Mouse (Mus musculus) CH12F3 (cell line): ENCODE results near the gene Wars.

Experiments used
- in situ Hi-C: fragments of 300-500 bp; cut with MboI; formaldehyde crosslinking; loops from 2 replicates; pipeline ENCODE4 v1.14.3; 2020; ENCODE audit warnings: low sequenced_read_pairs

Wars gene

DNA sequence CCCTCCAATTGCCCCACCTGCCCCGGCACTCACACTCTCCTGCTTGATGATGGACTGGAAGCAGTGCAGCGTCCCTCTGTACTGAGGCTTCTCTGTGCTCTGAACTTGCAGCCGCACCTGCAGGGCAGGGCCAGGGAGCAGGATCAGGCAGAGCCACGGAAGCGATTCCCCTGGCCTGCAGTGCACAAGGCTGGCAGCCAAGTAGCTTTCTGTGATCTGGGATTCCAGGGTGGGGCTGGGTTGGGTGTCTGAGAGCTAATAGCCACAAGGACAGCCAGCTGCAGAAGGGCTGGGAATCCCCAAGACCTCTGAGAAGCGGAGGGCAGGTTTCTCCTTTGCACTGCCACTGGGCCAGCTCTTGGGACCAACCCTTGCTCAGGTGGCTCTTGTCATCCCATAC lies 66.3 kb downstream of the Wars start:
- in situ Hi-C loops: no loop called here

DNA sequence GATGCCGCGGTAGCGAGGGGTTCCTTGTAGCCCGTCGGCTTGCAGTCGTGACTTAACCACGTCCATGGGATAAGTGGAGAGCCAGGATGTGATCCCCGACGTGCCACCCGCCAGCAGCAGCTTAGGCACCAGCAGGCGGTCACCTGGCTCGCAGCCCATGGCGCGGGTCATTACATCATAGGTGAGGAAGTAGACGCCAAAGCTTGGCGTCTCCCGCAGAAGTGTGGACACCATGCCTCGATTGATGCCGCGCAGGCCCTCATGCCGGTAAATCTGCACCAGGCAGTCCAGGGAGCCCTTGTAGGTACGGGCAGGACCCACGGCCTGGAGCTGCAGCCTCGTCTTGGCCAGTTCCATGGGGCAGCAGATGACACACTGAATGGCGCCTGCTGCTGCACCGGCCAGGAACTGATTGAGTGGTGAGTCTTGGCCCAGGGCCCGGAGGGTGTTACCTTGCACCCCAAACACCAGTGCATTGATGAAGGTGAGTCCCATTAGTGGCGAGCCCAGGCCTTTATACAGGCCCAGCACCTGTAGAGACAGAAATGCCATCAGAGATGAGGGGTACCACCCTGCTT lies 66.9 kb downstream of the Wars start:
- in situ Hi-C loops: no loop called here

DNA sequence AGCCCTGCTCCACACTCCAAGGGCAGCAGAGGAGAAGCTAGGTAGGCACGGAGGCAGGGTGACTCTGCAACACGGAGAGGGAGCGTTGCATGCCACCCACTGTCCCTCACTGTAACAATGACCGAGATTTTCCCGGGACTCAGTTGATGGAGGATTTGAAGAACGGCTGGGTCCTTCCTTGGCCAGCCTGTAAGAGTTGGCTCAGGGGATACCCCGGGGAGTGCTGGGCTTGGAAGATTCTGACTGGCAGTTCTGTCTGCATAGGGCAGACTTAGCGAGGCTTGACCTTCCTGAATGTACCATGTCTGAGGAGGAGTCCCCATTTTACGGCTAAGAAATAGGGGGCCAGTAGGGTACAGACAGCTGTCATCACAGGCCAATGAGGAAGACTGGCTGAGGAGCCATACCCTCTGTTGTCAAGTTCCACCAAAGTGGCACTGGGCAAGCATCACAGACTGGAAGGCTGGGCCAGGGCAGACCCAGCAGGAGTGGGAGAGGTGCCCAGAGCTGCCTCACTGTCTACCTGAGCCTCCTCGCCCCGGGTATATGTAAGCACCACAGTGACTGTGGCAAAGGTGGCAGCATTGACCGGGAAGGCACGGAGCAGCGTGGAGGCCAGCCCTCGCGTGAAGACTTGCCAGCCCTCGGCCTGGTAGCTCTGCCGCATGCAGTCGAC lies 67.6 kb downstream of the Wars start:
- in situ Hi-C loops: no loop called here

DNA sequence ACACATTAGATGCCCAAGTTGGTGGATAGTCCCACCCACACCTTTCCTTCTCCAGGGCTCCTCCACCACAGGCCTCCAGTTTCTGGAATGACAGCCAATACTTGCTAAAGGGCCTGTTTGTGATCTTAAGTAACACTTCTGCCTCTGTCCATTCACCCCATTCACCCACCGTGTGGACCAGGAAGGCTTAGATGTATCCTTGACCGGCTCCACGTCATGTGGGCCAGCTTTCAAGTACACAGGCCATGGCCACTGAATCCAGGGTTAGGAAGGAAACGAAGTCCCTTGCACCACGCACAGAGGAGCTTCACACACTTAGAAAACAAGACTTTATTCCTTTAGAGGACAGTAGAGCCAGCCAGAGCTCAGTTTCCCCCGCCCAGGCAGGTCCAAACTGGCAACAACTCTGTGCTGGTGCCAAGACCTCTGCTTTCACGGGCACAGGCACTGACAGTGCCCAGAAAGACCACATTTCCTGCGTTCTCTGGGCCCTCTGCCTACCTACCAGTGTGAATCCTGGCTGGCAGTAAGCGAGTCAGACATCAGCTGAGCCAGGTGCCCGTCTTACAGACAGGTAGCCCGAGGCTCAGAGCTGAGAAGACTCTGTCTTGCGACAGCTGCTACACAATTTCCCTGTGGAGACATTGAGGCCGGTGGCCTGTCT lies 68.3 kb downstream of the Wars start:
- in situ Hi-C loops: no loop called here

DNA sequence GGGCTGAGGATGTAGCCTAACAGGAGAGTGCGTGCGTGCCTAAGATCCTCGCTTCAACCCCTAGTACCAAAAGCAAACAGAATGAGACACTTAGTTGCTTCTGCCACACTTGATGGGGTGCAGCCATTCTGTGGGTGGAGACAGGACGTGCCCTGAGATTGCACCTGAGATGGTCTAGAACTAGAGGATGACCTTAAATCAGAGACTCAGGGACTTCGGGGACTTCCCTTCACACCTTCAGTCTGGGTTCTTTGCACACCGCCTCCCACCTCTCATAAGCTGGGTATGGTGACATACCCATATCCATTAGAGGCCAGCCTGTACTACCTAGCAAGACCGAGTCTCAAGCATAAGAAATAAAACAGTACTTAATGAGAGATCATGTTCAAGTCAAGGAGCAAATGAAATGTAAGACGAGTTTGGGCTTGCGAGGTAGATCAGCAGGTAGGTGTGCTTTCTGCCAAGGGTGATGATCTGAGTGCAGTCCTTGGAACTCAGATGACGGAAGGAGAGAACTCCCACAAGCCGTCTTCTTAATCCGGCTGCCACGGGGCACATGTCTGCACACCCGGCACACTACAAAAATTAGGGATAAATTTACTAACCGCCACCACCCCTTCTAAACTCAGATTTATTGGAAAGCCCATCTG lies 69.6 kb downstream of the Wars start:
- in situ Hi-C loops: no loop called here

DNA sequence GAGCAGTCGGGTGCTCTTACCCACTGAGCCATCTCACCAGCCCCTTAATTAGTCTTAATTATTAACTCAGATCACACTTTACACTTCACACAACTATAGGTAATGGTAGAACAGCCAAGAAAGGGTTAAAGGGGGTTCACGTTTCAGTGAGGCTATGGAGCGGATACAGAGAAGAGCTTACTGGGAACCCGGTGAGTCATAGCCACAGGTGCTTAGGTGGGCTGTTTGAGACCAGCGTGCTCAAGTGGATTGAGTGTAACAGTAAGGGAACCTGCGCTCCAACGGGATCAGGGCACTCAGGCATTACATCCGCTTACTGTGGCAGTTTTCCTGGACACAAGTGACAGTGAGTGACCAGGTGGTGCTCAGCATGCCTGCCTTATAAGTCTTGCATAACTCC lies 70.9 kb downstream of the Wars start:
- in situ Hi-C loops: no loop called here

DNA sequence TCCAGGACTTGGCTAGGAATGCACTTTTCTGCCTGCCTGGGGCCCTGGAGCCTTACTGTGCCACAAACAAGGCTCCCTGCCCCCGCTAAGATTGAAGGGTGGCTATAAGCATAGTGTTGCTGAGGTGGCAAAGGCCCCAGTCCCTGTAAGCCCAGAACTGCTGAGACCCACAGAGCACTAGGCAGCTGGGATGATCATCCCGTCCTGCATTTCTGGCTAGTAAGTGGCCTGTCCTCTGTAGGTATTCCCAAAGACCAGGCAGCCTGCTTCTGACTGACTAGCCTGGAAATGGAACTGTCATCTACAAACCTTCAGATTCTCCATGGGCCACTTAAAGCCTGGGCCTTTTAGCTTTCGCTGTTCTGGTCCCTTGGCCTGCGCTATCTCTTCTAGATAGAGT lies 73.5 kb downstream of the Wars start:
- in situ Hi-C loops: no loop called here

DNA sequence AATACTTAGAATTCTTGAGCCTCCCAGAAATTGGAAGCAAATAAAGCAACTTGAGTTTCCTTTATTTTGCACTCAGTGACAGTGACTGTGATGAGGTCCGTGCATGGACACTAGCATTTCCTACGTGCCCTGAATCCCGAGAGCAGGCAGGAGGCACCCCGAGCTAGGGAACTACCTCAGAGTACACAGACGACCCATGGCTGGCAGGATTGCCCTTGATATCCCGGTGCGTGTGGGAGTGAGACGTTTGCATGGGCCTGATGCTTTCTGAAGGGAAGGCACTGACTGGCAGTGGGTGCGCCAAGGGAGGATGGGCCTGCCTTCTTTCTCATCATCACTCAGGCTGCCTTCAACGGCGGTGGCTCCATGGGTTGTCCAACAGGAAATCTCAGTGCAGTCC lies 77.4 kb downstream of the Wars start:
- in situ Hi-C loops: no loop called here

DNA sequence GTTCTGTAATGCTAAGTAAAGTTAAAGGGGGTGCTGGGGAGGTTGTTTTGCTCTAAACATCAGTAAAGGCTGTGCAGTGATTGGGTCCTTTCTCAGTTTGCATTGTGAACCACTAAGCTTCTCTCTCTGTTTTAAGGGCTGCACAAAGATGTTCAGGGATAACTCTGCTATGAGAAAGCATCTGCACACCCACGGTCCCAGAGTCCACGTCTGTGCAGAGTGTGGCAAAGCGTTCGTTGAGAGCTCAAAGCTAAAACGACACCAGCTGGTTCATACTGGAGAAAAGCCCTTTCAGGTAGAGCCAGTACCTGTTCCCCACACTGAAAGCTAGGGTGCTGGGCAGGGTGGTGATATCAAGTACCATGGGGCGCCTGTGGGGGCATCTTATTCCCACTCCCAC lies 79.5 kb downstream of the Wars start:
- in situ Hi-C loops: no loop called here

DNA sequence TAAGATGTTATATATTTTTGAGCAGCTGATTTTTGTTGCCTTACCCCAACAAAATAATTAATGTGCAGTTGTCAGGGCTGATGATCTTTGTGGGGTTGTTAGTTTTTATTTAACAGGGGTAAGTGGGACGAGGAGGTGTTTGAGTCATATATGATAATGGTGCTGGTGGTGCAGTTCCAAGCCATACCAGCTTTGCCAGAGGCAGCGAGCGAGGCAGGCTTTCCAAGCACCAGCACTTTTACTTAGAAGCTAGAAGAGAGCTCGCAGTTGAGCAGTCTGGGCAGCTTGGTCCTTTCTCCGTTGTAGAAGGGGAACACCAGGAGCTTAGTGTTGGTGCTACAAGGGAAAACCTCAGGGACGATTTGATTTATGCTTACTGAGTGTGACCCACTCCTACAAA lies 81.5 kb downstream of the Wars start:
- in situ Hi-C loops: no loop called here

DNA sequence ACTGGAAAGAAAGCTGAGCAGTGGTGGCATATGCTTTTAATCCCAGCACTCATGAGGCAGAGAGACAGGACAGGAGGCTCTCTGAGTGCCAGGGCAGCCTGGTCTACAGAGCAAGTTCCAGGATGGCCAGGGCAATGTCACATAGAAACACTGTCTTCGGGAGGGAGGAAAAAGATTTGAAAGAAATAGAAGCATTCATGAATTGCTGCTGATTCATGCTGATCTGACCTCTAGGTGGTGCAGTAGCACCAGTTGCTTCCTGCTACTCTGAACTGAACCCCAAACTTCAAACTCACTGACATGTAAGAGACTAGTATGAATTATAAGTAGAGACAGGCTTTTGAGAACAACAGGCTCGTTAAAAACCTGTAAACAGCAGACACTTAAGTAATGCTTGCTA lies 82.8 kb downstream of the Wars start:
- in situ Hi-C loops: no loop called here

DNA sequence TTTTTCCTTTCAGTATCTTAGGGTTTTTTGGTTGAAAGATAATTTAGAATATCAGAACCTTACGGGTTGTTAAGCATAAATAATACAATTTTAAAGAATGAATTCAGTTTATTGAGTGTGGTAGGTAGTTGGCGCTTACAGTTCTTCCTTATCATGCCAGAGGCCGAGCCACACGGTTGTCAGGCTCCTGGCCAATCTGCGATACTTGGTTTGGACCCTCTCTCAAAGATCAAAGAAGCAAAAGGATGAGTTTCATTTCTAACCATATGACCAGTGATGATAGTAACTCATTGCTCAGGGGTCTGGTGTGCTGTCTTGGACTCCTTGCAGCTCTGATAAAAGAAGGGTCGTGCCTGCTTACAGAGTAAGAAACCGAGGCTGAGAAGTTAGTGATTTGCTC lies 83.7 kb downstream of the Wars start:
- in situ Hi-C loops: no loop called here
